Mouse (Mus musculus): ENCODE measurements around the gene Tnfrsf1a.
"Not testable (repeated sequence)": the region's sequence is repeated elsewhere in the genome, so short reads cannot be mapped to it uniquely, and the experiment has no call there.

Gene Tnfrsf1a

DNA sequence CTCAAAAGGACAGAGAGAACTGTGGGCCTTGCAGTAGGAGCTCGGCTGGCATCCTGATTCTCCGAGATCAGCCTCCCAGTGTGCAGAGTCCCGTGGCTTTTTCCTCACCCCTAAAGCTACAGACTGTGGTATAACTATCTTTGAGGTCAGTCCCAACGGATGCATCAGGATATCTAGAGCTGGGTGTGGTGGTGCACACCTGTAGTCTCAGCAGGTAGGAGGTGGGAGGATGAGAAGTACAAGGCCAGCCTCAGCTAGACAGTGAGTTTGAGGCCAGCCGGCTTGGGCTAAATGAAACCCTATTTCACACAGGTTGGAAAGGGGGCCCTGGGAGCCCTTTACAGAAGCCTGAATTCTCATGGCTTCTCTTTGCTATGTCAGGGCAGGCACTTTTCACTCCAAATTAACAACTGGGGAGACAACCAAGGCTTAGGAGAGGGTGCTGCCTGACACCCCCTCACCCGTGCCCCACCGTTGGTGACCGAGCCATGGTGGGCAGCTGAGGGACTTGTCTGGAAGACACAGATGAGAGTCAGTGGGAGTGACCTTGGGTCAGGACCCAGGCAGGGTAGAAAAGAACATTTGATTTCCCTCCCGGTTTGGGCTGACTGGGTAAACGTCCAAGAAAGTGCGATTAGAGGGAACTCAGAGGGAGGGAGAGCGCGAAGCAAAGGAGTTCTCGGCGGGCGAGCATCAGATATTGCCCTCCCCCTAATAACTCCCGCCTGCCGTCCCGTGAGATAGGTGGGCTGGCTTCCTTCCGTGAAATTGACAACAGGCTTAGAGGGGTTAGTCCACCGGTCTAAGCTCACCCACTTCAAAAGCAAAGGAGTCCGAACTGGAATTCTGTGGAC is at the start of gene Tnfrsf1a:
Tnfrsf1a (plus strand) TSS at position 642 of the 854 bp plus-strand sequence.
- DNase-seq (ENCODE audit: low spot score in 2 of 2) = no peak

DNA sequence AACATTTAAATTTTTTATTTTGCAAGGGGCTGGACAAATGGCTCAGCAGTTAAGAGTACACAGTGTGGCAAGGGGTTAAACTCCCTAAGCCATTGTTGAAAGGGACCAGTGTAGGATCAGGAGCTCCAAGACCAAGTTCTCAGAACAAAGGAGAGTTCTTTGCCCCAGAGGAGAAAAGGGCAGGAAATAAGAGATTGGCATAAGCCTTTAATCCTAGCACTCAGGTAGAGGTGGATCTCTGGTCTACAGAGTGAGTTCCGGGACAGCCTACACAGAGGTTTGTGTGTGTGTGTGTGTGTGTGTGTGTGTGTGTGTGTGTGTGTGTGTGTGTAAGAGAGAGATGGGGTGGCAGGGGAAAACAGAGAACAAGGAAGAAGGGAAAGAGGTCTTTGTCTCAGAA is 48.2 kb upstream of the Tnfrsf1a start:
- DNase-seq (ENCODE audit: low spot score in 2 of 2) = no peak

- DNase-seq (ENCODE audit: low spot score in 2 of 2) = no peak
Measured at GRCm38 (mm10) chr6:125302231-125302982, 46.8 kb upstream of the Tnfrsf1a start.

DNA sequence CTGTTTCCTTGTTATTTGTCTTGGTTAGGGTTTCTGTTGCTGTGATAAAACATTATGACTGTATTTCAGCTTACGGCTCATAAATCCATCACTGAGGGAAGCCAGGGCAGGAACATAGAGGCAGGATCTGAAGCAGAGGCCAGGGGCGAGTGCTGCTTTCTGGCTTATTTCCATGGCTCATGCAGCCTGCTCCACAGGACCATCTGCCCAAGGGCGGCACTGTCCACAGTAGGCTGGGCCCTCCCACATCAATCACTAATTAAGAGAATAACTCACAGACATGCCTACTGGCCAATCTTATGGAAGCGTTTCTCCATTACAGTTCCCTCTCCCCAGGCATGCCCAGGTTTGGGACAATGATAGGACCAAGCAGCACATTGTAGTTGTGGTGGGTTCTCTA is 45.9 kb upstream of the Tnfrsf1a start:
- DNase-seq (ENCODE audit: low spot score in 2 of 2) = no peak

DNA sequence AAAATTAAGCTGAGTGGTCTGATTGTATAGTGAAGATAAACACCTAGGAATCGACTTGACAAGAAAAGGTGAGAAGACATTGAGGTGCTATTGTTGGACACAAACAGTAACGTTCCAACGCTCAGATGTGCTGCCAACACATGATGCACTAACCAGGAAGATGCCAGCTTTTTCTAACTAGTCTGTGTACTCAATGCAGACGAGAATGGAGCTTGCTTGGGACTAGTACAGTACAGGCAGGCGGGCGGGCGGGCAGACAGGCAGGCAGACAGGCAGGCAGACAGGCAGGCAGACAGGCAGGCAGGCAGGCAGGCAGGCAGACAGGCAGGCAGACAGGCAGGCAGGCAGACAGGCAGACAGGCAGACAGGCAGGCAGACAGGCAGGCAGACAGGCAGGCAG is 44.8 kb upstream of the Tnfrsf1a start:
- not testable (repeated sequence) for DNase-seq (ENCODE audit: low spot score in 2 of 2)

GRCm38 (mm10) chr6:125305465-125305864 is 43.7 kb upstream of the Tnfrsf1a start:
- DNase-seq (ENCODE audit: low spot score in 2 of 2) = no peak

- DNase-seq (ENCODE audit: low spot score in 2 of 2) = no peak
Measured at GRCm38 (mm10) chr6:125307091-125307490, 42.1 kb upstream of the Tnfrsf1a start.

GRCm38 (mm10) chr6:125308921-125309320 is 40.2 kb upstream of the Tnfrsf1a start:
- no peak for DNase-seq (ENCODE audit: low spot score in 2 of 2)

DNA sequence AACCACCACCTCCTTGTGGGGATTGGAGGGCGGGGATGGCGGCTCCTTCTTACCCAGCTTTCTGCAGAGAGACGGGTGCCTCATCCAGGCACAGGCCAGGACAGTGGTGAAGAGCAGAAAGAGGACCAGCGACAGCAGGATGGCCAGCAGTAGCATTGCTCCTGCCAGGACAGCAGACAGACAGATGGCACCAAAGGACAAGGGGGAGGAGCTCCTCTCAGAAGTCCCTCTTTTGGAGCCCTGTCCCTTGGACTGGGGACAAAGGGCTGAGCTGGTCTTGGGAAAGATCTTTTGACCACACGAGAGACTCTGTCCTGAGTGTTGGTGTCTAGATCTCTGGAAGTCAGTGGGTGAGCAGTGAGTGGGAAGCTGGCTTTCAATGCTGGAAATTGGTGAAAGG is 39.8 kb upstream of the Tnfrsf1a start:
- no peak for DNase-seq (ENCODE audit: low spot score in 2 of 2)

DNA sequence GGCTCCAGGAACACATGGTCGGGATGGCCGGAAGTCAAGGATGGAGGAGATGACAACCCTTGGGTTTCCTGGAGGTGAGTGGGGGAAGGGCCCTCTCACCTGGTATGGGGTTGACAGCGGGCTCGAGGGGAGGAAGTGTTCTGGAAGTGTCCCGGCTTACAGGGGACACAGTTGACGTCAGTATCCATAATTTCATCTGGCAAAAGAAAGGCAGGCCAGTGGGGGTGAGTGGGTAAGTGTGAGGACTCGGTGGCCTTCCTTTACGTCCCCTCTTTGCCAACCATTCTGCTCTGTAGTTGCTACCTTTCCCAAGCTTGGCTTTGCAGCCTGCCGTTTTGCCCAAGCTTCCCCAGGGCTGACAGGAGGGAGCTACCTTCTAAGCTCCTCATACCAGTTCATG is 37.0 kb upstream of the Tnfrsf1a start:
- DNase-seq (ENCODE audit: low spot score in 2 of 2) = no peak

DNA sequence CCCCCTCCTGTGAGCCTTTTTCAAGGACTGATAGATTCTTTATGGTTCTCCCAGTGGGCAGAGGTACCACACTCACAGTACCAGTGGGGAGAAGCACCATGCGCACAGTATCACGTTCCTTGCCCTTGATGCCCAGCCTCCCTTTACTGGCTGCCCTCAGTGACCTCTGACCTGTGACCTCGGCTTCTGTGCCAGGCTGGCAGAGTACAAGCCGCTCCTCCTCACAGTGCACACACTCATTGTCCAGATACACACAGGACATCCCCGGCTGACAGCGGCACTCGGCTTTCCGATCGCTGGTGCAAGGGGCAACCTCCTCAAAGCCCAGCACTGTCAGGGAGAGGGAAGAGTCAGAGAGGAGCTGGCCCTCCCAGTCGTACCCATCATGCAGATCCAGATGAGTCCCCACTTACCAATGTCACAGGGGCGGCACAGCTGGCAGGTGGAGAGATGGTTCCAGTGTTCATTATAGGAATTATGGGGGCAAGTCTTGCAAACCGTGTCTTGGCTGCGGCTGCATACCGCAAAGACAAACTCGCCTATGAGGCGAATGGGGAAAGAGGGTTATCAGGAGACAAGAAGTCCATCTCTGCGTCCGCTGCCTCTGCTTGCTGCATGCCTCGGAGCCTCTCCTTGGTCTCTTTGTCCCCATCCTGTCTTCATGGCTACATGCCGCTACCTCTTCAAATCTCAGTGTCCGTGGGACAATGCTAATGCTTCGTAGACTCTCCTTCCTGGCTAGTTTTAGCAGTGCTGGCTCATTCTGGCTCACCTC is 36.4 kb upstream of the Tnfrsf1a start:
- no peak for DNase-seq (ENCODE audit: low spot score in 2 of 2)

GRCm38 (mm10) chr6:125313546-125314230 is 35.5 kb upstream of the Tnfrsf1a start, which contains the start of gene Ltbr:
TSS of gene Ltbr (minus strand) at chr6:125313885.
- peak; percentile 69 to 71 for DNase-seq (ENCODE audit: low spot score in 2 of 2)

DNA sequence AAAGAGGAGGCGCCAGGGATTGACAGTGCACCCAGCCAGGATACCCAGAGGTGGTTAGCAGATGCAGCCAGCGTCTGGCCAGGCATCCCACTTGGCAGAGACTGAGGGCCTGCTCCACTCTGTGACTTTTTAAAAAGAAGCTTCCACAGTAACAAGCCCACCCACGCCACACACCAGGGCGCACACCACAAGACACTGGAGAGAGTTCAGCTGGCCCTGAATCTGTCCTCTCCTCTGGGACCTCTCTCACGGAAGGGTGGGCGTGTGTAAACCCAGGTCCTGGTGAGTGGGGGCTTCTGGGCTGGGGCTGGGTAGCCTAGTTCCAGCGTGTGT is 35.0 kb upstream of the Tnfrsf1a start:
- no peak for DNase-seq (ENCODE audit: low spot score in 2 of 2)

- DNase-seq (ENCODE audit: low spot score in 2 of 2) = no peak
Measured at GRCm38 (mm10) chr6:125314746-125315145, 34.4 kb upstream of the Tnfrsf1a start.

DNA sequence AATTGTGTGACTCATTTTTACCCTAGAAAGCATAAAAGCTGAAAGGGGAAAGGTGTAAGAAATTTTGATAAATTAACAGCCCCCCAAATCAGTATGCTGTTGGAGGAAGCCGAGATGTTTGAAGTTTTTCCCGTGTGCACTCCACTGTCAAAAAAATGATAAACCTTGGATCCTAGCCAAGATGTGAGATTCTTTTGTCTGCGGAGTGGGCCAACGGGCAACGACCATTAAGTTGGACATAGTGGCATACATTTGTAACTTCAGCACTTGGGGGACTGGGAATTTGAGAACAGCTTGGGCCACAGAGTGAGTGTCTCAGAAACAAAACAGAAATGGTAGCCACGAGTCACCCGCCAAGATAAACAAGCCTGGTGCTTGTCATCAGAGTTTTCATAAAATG is 32.1 kb upstream of the Tnfrsf1a start:
- DNase-seq (ENCODE audit: low spot score in 2 of 2) = no peak

- no peak for DNase-seq (ENCODE audit: low spot score in 2 of 2)
Measured at GRCm38 (mm10) chr6:125318981-125319918, 29.9 kb upstream of the Tnfrsf1a start.

- no peak for DNase-seq (ENCODE audit: low spot score in 2 of 2)
Measured at GRCm38 (mm10) chr6:125319919-125320296, 29.3 kb upstream of the Tnfrsf1a start.

DNA sequence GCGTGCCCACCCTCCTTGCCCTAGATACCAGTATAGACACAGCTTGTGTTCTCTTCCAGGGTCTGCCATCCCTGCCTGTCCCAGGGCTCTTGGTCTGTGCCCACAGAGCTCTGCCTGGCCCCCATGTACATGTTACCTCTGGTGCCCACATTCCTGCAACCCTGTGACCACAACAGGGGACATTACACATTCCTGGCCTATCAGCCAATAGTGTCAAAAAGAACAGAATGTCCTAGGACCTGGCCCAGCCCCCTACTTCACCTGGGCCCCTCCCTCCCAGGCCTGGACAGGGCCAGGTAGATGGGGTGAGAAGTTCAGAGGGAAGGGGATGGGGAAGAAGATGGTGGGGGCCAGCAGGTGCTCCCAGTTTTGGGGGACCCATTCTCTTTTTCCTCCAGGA is 28.8 kb upstream of the Tnfrsf1a start, which contains the start of gene Scnn1a:
Scnn1a (plus strand) TSS at position 337 of the 400 bp plus-strand sequence.
- no peak for DNase-seq (ENCODE audit: low spot score in 2 of 2)

DNA sequence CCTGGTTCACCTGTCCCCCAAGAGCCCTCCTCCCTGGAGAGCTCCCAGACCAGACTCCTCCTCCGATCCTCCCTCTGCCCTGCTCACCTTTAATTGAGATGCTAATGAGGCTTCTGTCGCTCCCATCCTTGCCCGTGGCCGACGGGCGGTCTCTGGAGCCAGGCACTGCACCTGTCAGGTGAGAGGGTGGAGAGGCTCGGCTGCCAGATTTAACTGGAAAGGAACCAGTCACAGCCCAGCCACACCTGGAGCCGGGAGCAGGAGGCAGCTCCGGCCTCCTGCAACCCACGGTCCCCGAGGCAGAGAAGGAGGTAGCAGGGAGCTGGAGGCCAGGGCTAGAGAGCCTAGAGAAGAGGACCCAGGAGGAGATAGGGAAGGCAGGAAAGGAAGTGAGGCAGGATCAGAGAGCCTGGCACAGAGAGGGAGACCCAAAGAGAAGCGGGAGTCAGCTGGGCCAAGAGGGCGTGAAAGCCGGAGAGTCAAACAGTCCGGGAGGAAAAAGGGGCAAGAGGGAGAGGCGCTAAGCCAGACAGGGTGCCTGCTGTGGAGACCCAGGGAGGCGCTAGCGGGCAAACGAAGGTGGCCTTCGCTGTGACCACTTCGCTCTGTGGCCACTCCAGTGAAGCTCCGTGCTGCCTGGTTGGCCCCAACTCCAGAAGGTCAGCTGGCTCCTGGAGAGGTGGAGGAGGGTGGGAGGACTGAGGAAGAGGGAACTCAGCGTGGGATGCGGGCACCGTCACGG is 27.9 kb upstream of the Tnfrsf1a start:
- no peak for DNase-seq (ENCODE audit: low spot score in 2 of 2)

DNA sequence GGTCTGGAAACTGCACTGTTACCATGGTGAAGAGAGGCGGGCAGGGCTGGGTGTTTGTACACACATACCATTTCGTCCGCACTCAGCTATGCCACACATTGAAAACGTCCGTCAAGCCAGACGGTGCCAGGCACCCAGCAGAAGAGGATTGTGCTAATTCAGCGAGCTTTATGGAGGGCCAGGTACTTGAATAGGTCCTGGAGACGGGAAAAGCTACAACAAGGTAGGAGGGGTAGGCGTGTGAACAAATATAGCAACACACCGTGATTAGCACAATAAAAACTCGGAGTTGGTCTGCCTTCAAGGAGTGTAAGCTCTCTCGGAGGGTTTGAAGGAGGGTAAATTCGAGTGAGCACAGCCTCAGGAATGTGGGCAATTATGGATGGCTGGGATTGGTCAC is 26.4 kb upstream of the Tnfrsf1a start:
- DNase-seq (ENCODE audit: low spot score in 2 of 2) = peak; percentile 49 to 65
